Mouse (Mus musculus): ENCODE data around the gene Vmn2r67. TPM values are rescaled to one million over a fixed set of nuclear protein-coding genes. Genes with fewer than 3 reads are reported as not detected.
"Not testable (repeated sequence)": the region's sequence is repeated elsewhere in the genome, so short reads cannot be mapped to it uniquely, and the experiment has no call there.

The Vmn2r67 gene
- not detected for total RNA-seq (2021)
- long read RNA-seq, experiment 1, result 0 reads
- long read RNA-seq, experiment 2, result 0 reads

DNA sequence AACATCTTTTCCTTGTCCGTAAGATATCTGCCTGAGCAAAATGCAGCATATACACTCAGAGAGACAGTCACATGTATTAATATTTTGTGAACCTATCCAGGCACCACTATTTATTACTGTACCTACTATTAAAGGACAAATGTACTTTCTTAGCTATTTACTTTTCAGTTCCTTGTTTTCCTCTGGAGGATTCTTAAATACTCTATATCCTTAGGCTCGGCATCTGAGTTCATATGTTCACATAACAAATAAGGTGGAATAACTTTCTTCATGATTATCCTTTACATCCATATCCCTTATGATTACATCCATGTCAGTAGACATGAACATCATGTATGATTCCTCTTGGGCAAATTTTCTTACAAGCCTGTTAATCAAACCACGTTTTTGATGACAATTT lies at the start of gene Vmn2r67:
Vmn2r67 (minus strand) TSS at position 101 of the 400 bp plus-strand sequence.
- intact Hi-C loops (cut with DNase I), result no loop called here
- no peak for DNase-seq (ENCODE audit: low spot score in 2 of 2)

DNA sequence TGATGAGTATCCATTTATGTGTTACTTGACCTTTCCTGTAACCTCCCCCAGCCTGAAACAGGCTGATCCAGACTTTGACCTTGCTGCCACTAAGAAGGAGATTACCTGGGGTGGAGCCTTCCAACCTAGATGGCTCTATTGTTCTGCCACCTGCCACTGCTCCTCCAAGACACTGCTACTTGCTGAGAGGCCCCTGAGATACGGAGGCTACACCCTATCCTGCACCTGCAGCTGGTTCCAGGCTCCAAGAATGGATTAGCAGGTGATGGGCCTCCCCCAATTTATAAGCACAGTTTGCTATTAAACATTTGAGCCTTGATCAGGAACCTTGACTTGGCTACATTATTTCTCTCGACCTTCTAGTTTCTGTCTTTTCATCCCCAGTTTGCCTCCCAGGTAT lies 51.3 kb downstream of the Vmn2r67 start:
- intact Hi-C loops (cut with DNase I); DNase-seq (ENCODE audit: low spot score in 2 of 2): not testable (repeated sequence)

Other genes with a start within 250 kb of the Vmn2r67 start
- not detected for gene Vmn2r65, start 191.9 kb downstream of the Vmn2r67 start, total RNA-seq (2021)
- not detected for gene Vmn2r66, start 143.7 kb downstream of the Vmn2r67 start, total RNA-seq (2021)
- gene Vmn2r68, start 81.8 kb upstream of the Vmn2r67 start, total RNA-seq (2021), result not detected